Mouse (Mus musculus): Measurements from ENCODE around the gene Dedd. TPM values are rescaled to one million over a fixed set of nuclear protein-coding genes. Genes with fewer than 3 reads are reported as not detected.

Gene Dedd
- total RNA-seq, 2 experiments from 2014 or later = 35.9 to 38.1 TPM

DNA sequence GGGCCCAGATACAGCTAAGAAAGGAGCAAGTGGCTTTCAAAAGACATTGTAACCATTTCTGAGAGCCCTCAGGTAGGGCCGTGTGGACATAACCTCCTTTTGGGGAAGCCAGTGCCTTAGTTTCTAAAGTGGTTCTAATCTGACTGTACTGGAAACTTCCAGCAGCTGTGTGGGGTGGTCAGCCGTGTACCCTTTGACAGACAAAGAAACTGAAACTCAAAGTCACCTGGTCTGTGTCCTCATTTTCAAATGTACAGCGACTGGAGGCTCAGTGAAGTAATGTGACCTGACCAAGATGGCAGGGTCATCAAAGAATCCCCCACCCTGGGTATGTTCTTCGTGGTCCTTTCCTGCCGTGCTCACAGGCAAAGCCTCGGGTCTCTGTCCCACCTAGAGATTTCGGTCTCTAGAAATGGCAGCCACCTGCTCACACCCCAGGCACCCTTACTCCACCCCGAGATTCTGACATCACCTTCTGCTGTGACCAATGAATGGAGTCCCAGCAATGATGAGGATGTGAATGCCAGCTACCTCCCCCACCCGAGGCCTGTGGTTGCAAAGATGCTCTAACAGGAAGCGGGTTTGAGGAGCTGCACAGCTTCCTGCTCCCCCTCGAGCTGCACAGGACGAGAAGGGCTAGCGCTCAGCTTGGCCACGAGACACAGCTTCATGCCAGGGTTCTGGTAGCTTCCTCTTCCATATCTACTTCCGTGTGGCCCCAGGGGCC is 59.6 kb downstream of the Dedd start, which contains the start of gene Arhgap30:
TSS of gene Arhgap30 (plus strand) at position 579 of the 727 bp plus-strand sequence.
- intact Hi-C loops (cut with DNase I) = no loop called here
- peak; percentile 42 to 55 for DNase-seq (ENCODE audit: low spot score in 2 of 2)

DNA sequence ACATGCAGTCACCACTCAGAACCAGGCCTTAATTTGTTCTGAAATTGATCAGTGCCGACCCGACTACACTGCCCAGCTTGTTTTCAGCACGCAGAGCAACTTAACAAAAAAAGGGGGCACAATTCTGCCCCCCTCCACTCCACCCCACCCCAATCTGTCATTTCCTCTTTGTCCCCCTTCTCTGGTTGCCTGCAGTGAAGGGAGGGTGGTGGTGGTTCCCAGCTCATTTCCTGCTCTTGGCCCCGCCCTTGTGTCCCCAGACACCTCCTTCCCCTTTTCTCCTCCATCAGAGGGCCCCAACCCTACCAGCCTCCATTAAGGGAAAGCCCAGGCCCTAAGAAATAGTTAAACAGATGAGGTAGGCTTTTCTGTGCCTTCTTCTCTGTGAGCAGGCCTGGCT is 61.2 kb downstream of the Dedd start:
- intact Hi-C loops (cut with DNase I) = no loop called here
- no peak for DNase-seq (ENCODE audit: low spot score in 2 of 2)

Other genes with a start within 250 kb of the Dedd start
- gene Cfap126, start 215.2 kb upstream of the Dedd start, total RNA-seq (2021) = under 1 TPM; 0.62 to 0.74 TPM
- 100 to 1,000 TPM; 211 to 216 TPM for gene Sdhc, start 178.5 kb upstream of the Dedd start, total RNA-seq (2021)
- gene Mpz, start 178.4 kb upstream of the Dedd start, total RNA-seq (2021) = not detected
- 10 to 100 TPM; 47.4 to 67.2 TPM for gene Pcp4l1, start 132.9 kb upstream of the Dedd start, total RNA-seq (2021)
- not detected for gene Nr1i3, start 115.2 kb upstream of the Dedd start, total RNA-seq (2021)
- 10 to 100 TPM; 69.6 to 72.1 TPM for gene Tomm40l, start 106.6 kb upstream of the Dedd start, total RNA-seq (2021)
- gene Apoa2, start 104.1 kb upstream of the Dedd start, total RNA-seq (2021) = 1 to 10 TPM; 1.6 to 4.9 TPM
- 10 to 100 TPM; 11.1 to 16.0 TPM for gene Fcer1g, start 94.8 kb upstream of the Dedd start, total RNA-seq (2021)
- 10 to 100 TPM; 11.1 to 17.0 TPM for gene Adamts4, start 78.7 kb upstream of the Dedd start, total RNA-seq (2021)
- 100 to 1,000 TPM; 265 to 285 TPM for gene Ndufs2, start 77.8 kb upstream of the Dedd start, total RNA-seq (2021)
- 10 to 100 TPM; 59.8 to 61.3 TPM for gene B4galt3, start 58.8 kb upstream of the Dedd start, total RNA-seq (2021)
- 10 to 100 TPM; 20.5 to 23.9 TPM for gene Ppox, start 48.0 kb upstream of the Dedd start, total RNA-seq (2021)
- gene Usp21, start 41.2 kb upstream of the Dedd start, total RNA-seq (2021) = 10 to 100 TPM; 54.1 to 58.0 TPM
- gene Ufc1, start 34.1 kb upstream of the Dedd start, total RNA-seq (2021) = 100 to 1,000 TPM; 106 to 113 TPM
- 10 to 100 TPM; 41.0 to 44.4 TPM for gene Nit1, start 16.5 kb downstream of the Dedd start, total RNA-seq (2021)
- gene Pfdn2, start 16.5 kb downstream of the Dedd start, total RNA-seq (2021) = 100 to 1,000 TPM in 1 of 2 experiments, 10 to 100 TPM in 1; 99.0 to 109 TPM
- 1 to 10 TPM; 4.7 to 7.2 TPM for gene Klhdc9, start 31.7 kb downstream of the Dedd start, total RNA-seq (2021)
- 1 to 10 TPM; 1.0 to 1.4 TPM for gene Nectin4, start 41.0 kb downstream of the Dedd start, total RNA-seq (2021)
- gene Arhgap30, start 59.8 kb downstream of the Dedd start, total RNA-seq (2021) = 1 to 10 TPM; 1.8 to 1.9 TPM
- gene Usf1, start 82.2 kb downstream of the Dedd start, total RNA-seq (2021) = 100 to 1,000 TPM; 105 to 107 TPM
- 1 to 10 TPM; 1.7 to 3.2 TPM for gene Tstd1, start 89.7 kb downstream of the Dedd start, total RNA-seq (2021)
- 1 to 10 TPM; 7.4 to 8.3 TPM for gene F11r, start 108.4 kb downstream of the Dedd start, total RNA-seq (2021)
- 1 to 10 TPM; 4.8 to 5.3 TPM for gene Alyref2, start 174.3 kb downstream of the Dedd start, total RNA-seq (2021)
- not detected for gene Itln1, start 206.1 kb downstream of the Dedd start, total RNA-seq (2021)
- gene Cd244a, start 230.0 kb downstream of the Dedd start, total RNA-seq (2021) = not detected

All from left cerebral cortex, postnatal 14 days (tissue).